In genomic region chr14:30105551-30105950, GRCm38 (mm10) we compare ENCODE assay signal across 15 mouse cellular contexts.
A peak's percentile ranks its signal among the peaks of the same experiment; 100 is the strongest.
DNase-seq lines count a peak whose midpoint lies in the region; ATAC-seq and TF ChIP-seq lines count a peak whose summit lies in the region.
"Had no signal": no experiment of that assay in that cellular context is flagged by ENCODE, and none has a peak within 500 bp of the region (broad histone marks: within the 10 kb centered on the region; RNA-seq: fewer than 3 reads in every experiment).

No protein-coding gene starts in this region.

- ATAC-seq in hindbrain, postnatal 0 days = peak; percentile 68; the same call in 1 of the 2 replicates
- ATAC-seq in hindbrain, embryonic 13.5 days (ENCODE audit: low FRiP score) = no peak
- ATAC-seq: activated CD4-positive, CD25-positive, alpha-beta regulatory T cell, adult 4 months; CD4-positive, CD25-positive, alpha-beta regulatory T cell, adult 4 months; intestine, embryonic 16.5 days had no signal

- peak; percentile 54 for DNase-seq in hindbrain, postnatal 0 days (ENCODE audit: low spot score)
- peak; percentile 41 for DNase-seq in cerebellum, adult 11-12 months
- peak; percentile 56 for DNase-seq in cerebellum, adult 9-11 months
- DNase-seq in layer of hippocampus, adult 9-11 months = peak; percentile 61
- no peak for DNase-seq in gastrocnemius, adult 18-20 months (ENCODE audit: low spot score)
- no peak for DNase-seq in urinary bladder, postnatal 14 days (ENCODE audit: low spot score)
- DNase-seq: adrenal gland, postnatal 36 days; right cerebral cortex, postnatal 25 days; thymus, adult 18-20 months had no signal

- peaks cover 6% of the 10 kb centered on the region; the same call in 1 of the 2 replicates for H3K36me3 ChIP-seq in hindbrain, postnatal 0 days (ENCODE audit: insufficient read depth, low read length)
- H3K36me3 ChIP-seq in hindbrain, embryonic 13.5 days = peaks cover 12% of the 10 kb centered on the region; the same call in 1 of the 2 replicates
- H3K36me3 ChIP-seq: lung, embryonic 15.5 days had no signal

- no peak overlapping the region for H3K27ac ChIP-seq in hindbrain, postnatal 0 days
- H3K27ac ChIP-seq in hindbrain, embryonic 13.5 days = no peak overlapping the region
- H3K27ac ChIP-seq: kidney, postnatal 0 days; lung, embryonic 15.5 days had no signal

- H3K4me3 ChIP-seq in hindbrain, postnatal 0 days (ENCODE audit: low read length) = no peak overlapping the region
- H3K4me3 ChIP-seq in hindbrain, embryonic 13.5 days = no peak overlapping the region
- H3K4me3 ChIP-seq: lung, embryonic 15.5 days had no signal

- H3K4me2 ChIP-seq in hindbrain, postnatal 0 days (ENCODE audit: low read depth, low read length) = no peak overlapping the region
- H3K4me2 ChIP-seq in hindbrain, embryonic 13.5 days = no peak overlapping the region
- H3K4me2 ChIP-seq: lung, embryonic 15.5 days had no signal

- WGBS in hindbrain, postnatal 0 days = 50% methylated on average over 6 of the region's 6 CpGs
- 67% methylated on average over 6 of the region's 6 CpGs for WGBS in hindbrain, embryonic 13.5 days

- no peak for TF ChIP-seq CTCF in hindbrain, postnatal 0 days (IDR thresholded peaks at IDR 0.05; ENCODE audit: low read depth)

- H3K9ac ChIP-seq in hindbrain, postnatal 0 days (replicated peaks; ENCODE audit: low read length) = no peak overlapping the region
- H3K9ac ChIP-seq in hindbrain, embryonic 13.5 days = no peak overlapping the region
- H3K9ac ChIP-seq: lung, embryonic 15.5 days had no signal

- H3K9me3 ChIP-seq in hindbrain, postnatal 0 days (ENCODE audit: low read length) = no peaks in the 10 kb centered on the region
- H3K9me3 ChIP-seq in hindbrain, embryonic 13.5 days = no peaks in the 10 kb centered on the region
- H3K9me3 ChIP-seq: lung, embryonic 15.5 days had no signal

- no peaks in the 10 kb centered on the region for H3K4me1 ChIP-seq in hindbrain, postnatal 0 days (ENCODE audit: insufficient read depth, low read length)
- no peaks in the 10 kb centered on the region for H3K4me1 ChIP-seq in hindbrain, embryonic 13.5 days (replicated peaks)

- H3K27me3 ChIP-seq in hindbrain, postnatal 0 days (ENCODE audit: insufficient read depth, low read length) = no peaks in the 10 kb centered on the region
- no peaks in the 10 kb centered on the region for H3K27me3 ChIP-seq in hindbrain, embryonic 13.5 days
- H3K27me3 ChIP-seq: lung, embryonic 15.5 days had no signal

Comparison
In these comparisons a context has a peak if more than half of its experiments do, and no peak if none do; other contexts are left out.
1. DNase-seq: peak in hindbrain, postnatal 0 days (single experiment), cerebellum, adult 11-12 months (single experiment), cerebellum, adult 9-11 months (single experiment) and layer of hippocampus, adult 9-11 months (single experiment); none in gastrocnemius, adult 18-20 months (single experiment) and urinary bladder, postnatal 14 days (single experiment).